Comparison of ENCODE assay signal across 20 mouse cellular contexts in genomic region chr1:181832720-181833119, GRCm38 (mm10). TPM values are rescaled to one million over a fixed set of nuclear protein-coding genes. Genes with fewer than 3 reads are reported as not detected.
A peak's percentile ranks its signal among the peaks of the same experiment; 100 is the strongest.
DNase-seq lines count a peak whose midpoint lies in the region; ATAC-seq and TF ChIP-seq lines count a peak whose summit lies in the region.
"Had no signal": no experiment of that assay in that cellular context is flagged by ENCODE, and none has a peak within 500 bp of the region (broad histone marks: within the 10 kb centered on the region; RNA-seq: fewer than 3 reads in every experiment).

No protein-coding gene starts in this region.

- no peak overlapping the region for H3K4me3 ChIP-seq in intestine, postnatal 0 days (ENCODE audit: low read depth, low read length)
- no peak overlapping the region for H3K4me3 ChIP-seq in intestine, embryonic 16.5 days (ENCODE audit: low read length)
- H3K4me3 ChIP-seq: embryonic facial prominence, embryonic 13.5 days; forebrain, embryonic 15.5 days; heart, embryonic 10.5 days; megakaryocyte, embryonic 14.5 days; midbrain, embryonic 15.5 days had no signal

- ATAC-seq in intestine, postnatal 0 days, result no peak
- ATAC-seq in intestine, embryonic 16.5 days, result no peak
- ATAC-seq: forebrain, embryonic 15.5 days; inflammation-experienced regulatory T-cells, adult 6 months; liver, postnatal 0 days; midbrain, embryonic 15.5 days had no signal

- peaks cover 70% of the 10 kb centered on the region for H3K36me3 ChIP-seq in intestine, postnatal 0 days (ENCODE audit: control insufficient read depth, insufficient read depth)
- H3K36me3 ChIP-seq in intestine, embryonic 16.5 days (ENCODE audit: control insufficient read depth, insufficient read depth, low read length), result peaks cover 39% of the 10 kb centered on the region

- 0 out of 2 replicates have a peak, but pooled peaks have one; percentile 7 for TF ChIP-seq CTCF in intestine, postnatal 0 days (IDR thresholded peaks at IDR 0.05; ENCODE audit: low read depth)

- H3K27me3 ChIP-seq in intestine, postnatal 0 days (replicated peaks; ENCODE audit: control insufficient read depth, insufficient read depth, low read length), result no peaks in the 10 kb centered on the region
- no peaks in the 10 kb centered on the region for H3K27me3 ChIP-seq in intestine, embryonic 16.5 days (replicated peaks; ENCODE audit: control insufficient read depth, insufficient read depth, low read length)
- H3K27me3 ChIP-seq: embryonic facial prominence, embryonic 13.5 days; forebrain, embryonic 15.5 days; megakaryocyte, embryonic 14.5 days; midbrain, embryonic 15.5 days had no signal

- H3K9ac ChIP-seq in intestine, postnatal 0 days (ENCODE audit: low read depth, low read length), result no peak overlapping the region
- H3K9ac ChIP-seq in intestine, embryonic 16.5 days (ENCODE audit: low read depth, low read length), result no peak overlapping the region
- H3K9ac ChIP-seq: embryonic facial prominence, embryonic 13.5 days; forebrain, embryonic 15.5 days; liver, postnatal 0 days; midbrain, embryonic 15.5 days had no signal

- H3K4me1 ChIP-seq in intestine, postnatal 0 days (replicated peaks; ENCODE audit: control insufficient read depth, insufficient read depth, low read length), result no peaks in the 10 kb centered on the region
- H3K4me1 ChIP-seq in intestine, embryonic 16.5 days (ENCODE audit: control insufficient read depth, insufficient read depth, low read length), result no peaks in the 10 kb centered on the region
- H3K4me1 ChIP-seq: embryonic facial prominence, embryonic 13.5 days; forebrain, embryonic 15.5 days; heart, embryonic 10.5 days; midbrain, embryonic 15.5 days had no signal

- 88% methylated on average over 5 of the region's 5 CpGs for WGBS in intestine, postnatal 0 days
- WGBS in intestine, embryonic 16.5 days, result 90% methylated on average over 5 of the region's 5 CpGs

- no peaks in the 10 kb centered on the region for H3K9me3 ChIP-seq in intestine, postnatal 0 days (ENCODE audit: control insufficient read depth)
- no peaks in the 10 kb centered on the region for H3K9me3 ChIP-seq in intestine, embryonic 16.5 days (ENCODE audit: control insufficient read depth, low read length)
- H3K9me3 ChIP-seq: embryonic facial prominence, embryonic 13.5 days; forebrain, embryonic 15.5 days; heart, embryonic 10.5 days; megakaryocyte, embryonic 14.5 days; midbrain, embryonic 15.5 days had no signal

- H3K4me2 ChIP-seq in intestine, postnatal 0 days (replicated peaks; ENCODE audit: low read depth), result no peak overlapping the region
- no peak overlapping the region for H3K4me2 ChIP-seq in intestine, embryonic 16.5 days (ENCODE audit: low read depth, low read length)
- H3K4me2 ChIP-seq: embryonic facial prominence, embryonic 13.5 days; forebrain, embryonic 15.5 days; midbrain, embryonic 15.5 days had no signal

- no peak overlapping the region for H3K27ac ChIP-seq in intestine, postnatal 0 days (ENCODE audit: low read depth, low read length)
- no peak overlapping the region for H3K27ac ChIP-seq in intestine, embryonic 16.5 days (ENCODE audit: low read length)
- H3K27ac ChIP-seq: embryonic facial prominence, embryonic 13.5 days; forebrain, embryonic 15.5 days; heart, embryonic 10.5 days; midbrain, embryonic 15.5 days had no signal

- DNase-seq in right cerebral cortex, postnatal 25 days, result peak; percentile 25
- no peak for DNase-seq in right cerebral cortex, postnatal 4 days
- peak; percentile 71 for DNase-seq in cerebellum, postnatal 10 days
- no peak for DNase-seq in natural killer cell, adult 2 months (ENCODE audit: low spot score in 2 of 2)
- DNase-seq in testis, postnatal 14 days (ENCODE audit: low spot score), result no peak
- DNase-seq: adrenal gland, postnatal 25 days; B cell, adult 2 months; heart, postnatal 10 days; liver; liver, postnatal 0 days; lung, postnatal 14 days; thymus, adult 2 months had no signal

RNA-seq across cellular contexts. Expression of gene Lbr, which starts 10.1 kb away (rescaled TPM):
- polyA plus RNA-seq in intestine, postnatal 0 days (2015; fragmentation: Nextera tagmentation; extraction: Ambion mirVana), result 34.4 and 37.7 TPM in 2 replicates
- 123 and 130 TPM in 2 replicates for polyA plus RNA-seq in intestine, embryonic 16.5 days (2015; fragmentation: Nextera tagmentation; extraction: Ambion mirVana)

Comparison
In these comparisons a context has a peak if more than half of its experiments do, and no peak if none do; other contexts are left out.
1. DNase-seq: peak in right cerebral cortex, postnatal 25 days (single experiment) and cerebellum, postnatal 10 days (2 of 2); none in right cerebral cortex, postnatal 4 days (single experiment), natural killer cell, adult 2 months (0 of 2) and testis, postnatal 14 days (single experiment).